Mouse (Mus musculus): Measurements from ENCODE around the gene Med22. TPM values are rescaled to one million over a fixed set of nuclear protein-coding genes. Genes with fewer than 3 reads are reported as not detected.
A peak's percentile ranks its signal among the peaks of the same experiment; 100 is the strongest.

Gene Med22
- total RNA-seq, 1 experiment from 2014 or later, result 14.0 TPM

GRCm38 (mm10) chr2:26920190-26920855 is 9.8 kb upstream of the Med22 start:
- ATAC-seq (replicated peaks; ENCODE audit: insufficient number of reproducible peaks, low FRiP score, low TSS enrichment, poor library complexity, severe bottlenecking), result no peak

- no peak for ATAC-seq (replicated peaks; ENCODE audit: insufficient number of reproducible peaks, low FRiP score, low TSS enrichment, poor library complexity, severe bottlenecking)
Observed at GRCm38 (mm10) chr2:26919684-26920083, 9.2 kb upstream of the Med22 start.

- ATAC-seq (replicated peaks; ENCODE audit: insufficient number of reproducible peaks, low FRiP score, low TSS enrichment, poor library complexity, severe bottlenecking), result peak; percentile 13; the same call in 1 of the 2 replicates
Observed at GRCm38 (mm10) chr2:26916738-26917137, 6.3 kb upstream of the Med22 start.

- peak; percentile 88 for ATAC-seq (replicated peaks; ENCODE audit: insufficient number of reproducible peaks, low FRiP score, low TSS enrichment, poor library complexity, severe bottlenecking)
Observed at GRCm38 (mm10) chr2:26915927-26916728, 5.7 kb upstream of the Med22 start, which contains the start of the genes Surf2 and Surf1. Surf2 (plus strand) TSS chr2:26916367. Surf1 (minus strand) TSS chr2:26916530.

- ATAC-seq (replicated peaks; ENCODE audit: insufficient number of reproducible peaks, low FRiP score, low TSS enrichment, poor library complexity, severe bottlenecking), result no peak
Observed at GRCm38 (mm10) chr2:26914148-26914941, 3.9 kb upstream of the Med22 start.

- ATAC-seq (replicated peaks; ENCODE audit: insufficient number of reproducible peaks, low FRiP score, low TSS enrichment, poor library complexity, severe bottlenecking), result no peak
Observed at GRCm38 (mm10) chr2:26913416-26914147, 3.1 kb upstream of the Med22 start.

- ATAC-seq (replicated peaks; ENCODE audit: insufficient number of reproducible peaks, low FRiP score, low TSS enrichment, poor library complexity, severe bottlenecking), result no peak
Observed at GRCm38 (mm10) chr2:26912253-26912770, 1.8 kb upstream of the Med22 start.

GRCm38 (mm10) chr2:26910994-26911765 is 703 bp upstream of the Med22 start:
- no peak for ATAC-seq (replicated peaks; ENCODE audit: insufficient number of reproducible peaks, low FRiP score, low TSS enrichment, poor library complexity, severe bottlenecking)

- no peak for ATAC-seq (replicated peaks; ENCODE audit: insufficient number of reproducible peaks, low FRiP score, low TSS enrichment, poor library complexity, severe bottlenecking)
Observed at GRCm38 (mm10) chr2:26909387-26909784, 1.1 kb downstream of the Med22 start.

- no peak for ATAC-seq (replicated peaks; ENCODE audit: insufficient number of reproducible peaks, low FRiP score, low TSS enrichment, poor library complexity, severe bottlenecking)
Observed at GRCm38 (mm10) chr2:26908710-26909386, 1.6 kb downstream of the Med22 start.

GRCm38 (mm10) chr2:26907109-26907508 is 3.4 kb downstream of the Med22 start:
- no peak for ATAC-seq (replicated peaks; ENCODE audit: insufficient number of reproducible peaks, low FRiP score, low TSS enrichment, poor library complexity, severe bottlenecking)

- no peak for ATAC-seq (replicated peaks; ENCODE audit: insufficient number of reproducible peaks, low FRiP score, low TSS enrichment, poor library complexity, severe bottlenecking)
Observed at GRCm38 (mm10) chr2:26906431-26906830, 4.0 kb downstream of the Med22 start.

- no peak for ATAC-seq (replicated peaks; ENCODE audit: insufficient number of reproducible peaks, low FRiP score, low TSS enrichment, poor library complexity, severe bottlenecking)
Observed at GRCm38 (mm10) chr2:26905936-26906335, 4.5 kb downstream of the Med22 start.

GRCm38 (mm10) chr2:26903311-26903710 is 7.2 kb downstream of the Med22 start:
- ATAC-seq (replicated peaks; ENCODE audit: insufficient number of reproducible peaks, low FRiP score, low TSS enrichment, poor library complexity, severe bottlenecking), result no peak

GRCm38 (mm10) chr2:26902467-26903220 is 7.8 kb downstream of the Med22 start, which contains the start of gene Surf6:
Surf6 (minus strand) TSS chr2:26902879.
- ATAC-seq (replicated peaks; ENCODE audit: insufficient number of reproducible peaks, low FRiP score, low TSS enrichment, poor library complexity, severe bottlenecking), result peak; percentile 92

GRCm38 (mm10) chr2:26901834-26902400 is 8.6 kb downstream of the Med22 start:
- no peak for ATAC-seq (replicated peaks; ENCODE audit: insufficient number of reproducible peaks, low FRiP score, low TSS enrichment, poor library complexity, severe bottlenecking)
